Mouse (Mus musculus) heart, postnatal 0 days (tissue): Measurements from ENCODE around the gene Dot1l. TPM values are rescaled to one million over a fixed set of nuclear protein-coding genes. Genes with fewer than 3 reads are reported as not detected.

Source experiments
- ATAC-seq: fragments of 200-750 bp; cut with Nextera tagmentation; 2 replicates; pipeline ENCODE4 v1.8.0; 2017; ENCODE audit warnings: low read depth, moderate number of reproducible peaks, moderate library complexity; ENCODE audit not compliant: insufficient read depth
- DNase-seq: peaks from one replicate; pipeline ENCODE4 v3.0.0-alpha.2; 2016; ENCODE audit warnings: low spot score
- H3K27ac ChIP-seq: fragments of 300-500 bp; sonication (generic); 2 replicates; pipeline ENCODE4 v1.5.1; 2014; ENCODE audit warnings: low read depth, mild to moderate bottlenecking
- H3K27me3 ChIP-seq: fragments of 300-500 bp; sonication (generic); 2 replicates; pipeline ENCODE4 v1.6.1; 2014; ENCODE audit warnings: low read length, mixed read lengths; ENCODE audit not compliant: control insufficient read depth, insufficient read depth
- H3K36me3 ChIP-seq: fragments of 300-500 bp; sonication (generic); replicated peaks from 2 replicates; pipeline ENCODE4 v1.6.1; 2014; ENCODE audit warnings: low read length, mixed read lengths; ENCODE audit not compliant: control insufficient read depth, insufficient read depth
- H3K4me1 ChIP-seq: fragments of 300-500 bp; sonication (generic); 2 replicates; pipeline ENCODE4 v1.6.1; 2014; ENCODE audit warnings: antibody characterized with exemption; ENCODE audit not compliant: control insufficient read depth, insufficient read depth
- H3K4me2 ChIP-seq: fragments of 300-500 bp; sonication (generic); 2 replicates; pipeline ENCODE4 v1.6.1; 2014; ENCODE audit warnings: low read depth, mild to moderate bottlenecking, low read length, moderate library complexity
- H3K4me3 ChIP-seq: fragments of 300-500 bp; sonication (generic); 2 replicates; pipeline ENCODE4 v1.5.1; 2014; ENCODE audit warnings: low read depth, low read length
- H3K9ac ChIP-seq: fragments of 300-500 bp; sonication (generic); replicated peaks from 2 replicates; pipeline ENCODE4 v1.6.1; 2014; ENCODE audit warnings: low read depth, low read length, mixed read lengths
- H3K9me3 ChIP-seq: fragments of 300-500 bp; sonication (generic); replicated peaks from 2 replicates; pipeline ENCODE4 v1.6.1; 2016; ENCODE audit warnings: low read length; ENCODE audit not compliant: control insufficient read depth
- CTCF ChIP-seq: IDR thresholded peaks from 2 replicates; pipeline ENCODE4 v1.5.1; 2016; ENCODE audit warnings: antibody characterized with exemption, control low read depth, low read depth
- EP300 ChIP-seq: IDR thresholded peaks from 2 replicates; pipeline ENCODE4 v1.6.1; 2016; ENCODE audit warnings: antibody characterized with exemption, low read depth
- WGBS: fragments of 180-500 bp; shearing (Covaris S2); extraction: QIAGEN DNeasy Blood & Tissue Kit; methylation state at CpG from one replicate; pipeline ENCODE4 v1.1.7; 2014; 5-methylcytosine and 5-hydroxymethylcytosine counted together
- polyA plus RNA-seq: library from polyadenylated mRNA; unstranded; fragments of >200 nt; fragmentation: Nextera tagmentation; extraction: Ambion mirVana; gene quantifications from 2 replicates; pipeline ENCODE4 v1.2.1, GENCODE M21; 2015
- total RNA-seq: library from RNA; depleted of rRNA; stranded (reverse); fragments of >200 nt; gene quantifications from 2 replicates; pipeline ENCODE4 v1.2.3, GENCODE M21; 2014; ENCODE audit warnings: low replicate concordance; rRNA removed

Gene Dot1l
- 19.4 and 32.8 TPM in 2 replicates for total RNA-seq
- polyA plus RNA-seq: 13.1 and 14.0 TPM in 2 replicates

DNA sequence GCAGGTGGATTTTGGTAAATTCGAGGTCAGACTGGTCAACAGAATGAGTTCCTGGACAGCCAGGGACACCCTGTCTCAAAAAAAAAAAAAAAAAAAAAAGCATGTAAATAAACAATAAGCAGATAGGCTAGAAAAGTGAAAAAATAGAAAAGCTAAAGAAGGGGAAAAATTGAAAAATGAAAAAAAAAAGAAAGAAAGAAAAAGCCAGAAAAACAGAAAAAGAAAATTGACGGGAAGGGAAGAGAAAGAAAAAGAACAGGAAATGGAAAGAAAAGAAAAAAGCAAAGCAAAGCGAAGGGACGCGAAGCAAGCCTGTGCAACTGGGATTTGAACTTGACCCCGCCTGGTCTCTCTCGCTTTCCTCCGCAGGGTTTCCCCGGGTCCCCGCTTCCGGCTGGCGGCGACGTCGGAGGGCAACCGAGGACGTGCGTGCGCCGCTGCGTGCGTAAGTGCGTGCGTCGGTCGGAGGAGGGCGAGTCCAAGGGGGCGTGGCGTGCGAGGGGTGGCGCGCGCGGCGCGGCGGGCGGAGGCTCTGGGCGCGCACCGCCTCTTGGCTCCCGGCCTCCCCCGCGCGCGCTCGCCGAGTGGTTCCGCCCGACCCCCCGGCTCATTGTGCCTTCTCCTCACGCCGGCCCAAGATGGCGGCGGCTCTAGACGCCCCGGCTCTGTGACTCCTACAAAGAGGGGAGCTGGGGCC lies at the start of gene Dot1l:
Gene Dot1l, plus strand, starts transcription at position 613 of the 697 bp plus-strand sequence.
- Histone ChIP-seq H3K4me1 (peaks cover 49% of the 10 kb centered on the region), H3K27me3 (no peaks in the 10 kb centered on the region), H3K9ac (peak within 1 kb of the TSS; percentile 97), H3K36me3 (no peaks in the 10 kb centered on the region), H3K4me2 (peak within 1 kb of the TSS; percentile 93), H3K9me3 (no peaks in the 10 kb centered on the region), H3K4me3 (peak within 1 kb of the TSS; percentile 96), H3K27ac (peak within 1 kb of the TSS; percentile 87)
- peak; percentile 74; the same call in 1 of the 2 replicates for TF ChIP-seq EP300
- TF ChIP-seq CTCF: no peak
- DNase-seq (peak; percentile 97), ATAC-seq (peak; percentile 83)
- WGBS: under 1% methylated on average over 48 of the region's 57 CpGs

DNA sequence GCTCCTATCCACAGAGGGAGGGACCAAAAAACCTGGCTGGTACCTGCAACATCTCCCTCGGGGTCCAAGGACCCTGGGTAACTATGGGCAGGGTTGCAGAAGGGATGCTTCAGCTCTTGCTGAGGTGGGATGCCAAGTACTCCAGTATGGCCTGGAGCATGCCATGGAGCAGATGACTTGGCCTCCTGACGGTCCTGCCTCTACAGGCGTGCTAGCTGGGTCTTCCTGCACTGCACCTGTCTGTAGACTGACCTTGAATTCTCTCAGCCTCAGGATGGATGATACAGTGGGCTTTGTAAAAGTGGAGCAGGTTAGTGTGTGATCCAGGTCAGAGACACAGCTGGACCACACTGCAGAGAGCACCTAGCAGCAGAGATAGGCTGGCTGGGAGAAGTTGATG lies 49.5 kb upstream of the Dot1l start:
- Histone ChIP-seq H3K9ac (no peak overlapping the region), H3K9me3 (no peaks in the 10 kb centered on the region), H3K4me1 (peaks cover 9% of the 10 kb centered on the region; the same call in 1 of the 2 replicates), H3K27ac (no peak overlapping the region), H3K4me3 (no peak overlapping the region), H3K36me3 (peaks cover 44% of the 10 kb centered on the region), H3K4me2 (no peak overlapping the region), H3K27me3 (no peaks in the 10 kb centered on the region)
- no peak for ATAC-seq
- no peak for DNase-seq
- TF ChIP-seq CTCF (no peak), EP300 (no peak)
- WGBS: 63% methylated on average over 3 of the region's 3 CpGs

DNA sequence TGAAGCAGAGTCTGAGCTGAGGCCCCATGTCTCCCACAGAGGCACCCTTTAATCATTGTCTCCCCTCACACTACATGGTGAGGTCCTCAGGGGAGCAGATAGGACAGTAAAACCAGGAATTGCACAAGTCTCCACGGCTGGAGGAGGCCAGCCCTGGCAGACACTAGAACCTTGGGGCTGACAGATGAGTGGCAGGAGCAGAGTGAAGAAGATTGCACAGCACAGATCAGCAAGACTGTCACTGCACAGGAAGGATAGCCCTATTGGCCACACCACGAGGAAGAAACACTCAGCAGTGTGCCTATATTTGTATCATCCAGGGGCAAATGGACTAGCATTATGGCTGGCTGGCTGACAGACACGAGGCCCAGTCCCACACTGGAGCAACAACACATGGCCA lies 44.2 kb upstream of the Dot1l start:
- no peak overlapping the region for H3K4me2 ChIP-seq
- no peaks in the 10 kb centered on the region for H3K27me3 ChIP-seq
- no peak overlapping the region for H3K9ac ChIP-seq
- H3K4me3 ChIP-seq: no peak overlapping the region
- peaks cover 97% of the 10 kb centered on the region for H3K36me3 ChIP-seq
- DNase-seq: no peak
- no peaks in the 10 kb centered on the region for H3K4me1 ChIP-seq
- no peak for ATAC-seq
- WGBS: 62% methylated on average over 3 of the region's 3 CpGs
- no peak overlapping the region for H3K27ac ChIP-seq
- TF ChIP-seq EP300 (no peak), CTCF (no peak)
- H3K9me3 ChIP-seq: no peaks in the 10 kb centered on the region

DNA sequence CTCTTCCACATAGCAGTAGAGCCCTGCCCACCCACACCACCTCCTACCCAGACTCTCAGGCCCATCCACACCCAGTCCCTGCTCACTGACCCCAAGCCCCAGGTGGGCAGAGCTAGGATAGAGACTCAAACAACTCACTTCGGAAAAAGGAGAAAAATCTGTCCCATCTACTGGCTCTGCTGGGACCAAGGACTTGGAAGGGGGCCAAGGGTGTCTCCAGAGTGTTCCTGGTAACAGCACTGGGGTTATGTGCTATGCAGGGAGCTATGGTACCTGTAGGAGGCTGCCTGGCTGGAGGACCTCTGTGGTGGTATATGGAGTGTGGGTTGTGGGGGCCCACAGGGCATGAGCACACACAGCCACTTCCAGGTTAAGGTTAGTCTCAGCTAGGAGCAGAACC lies 37.7 kb upstream of the Dot1l start:
- Histone ChIP-seq H3K4me2 (no peak overlapping the region), H3K9me3 (no peaks in the 10 kb centered on the region), H3K9ac (no peak overlapping the region), H3K36me3 (peaks cover 98% of the 10 kb centered on the region), H3K4me3 (no peak overlapping the region), H3K4me1 (no peaks in the 10 kb centered on the region), H3K27me3 (no peaks in the 10 kb centered on the region), H3K27ac (no peak overlapping the region)
- TF ChIP-seq CTCF (no peak), EP300 (no peak)
- ATAC-seq (no peak), DNase-seq (no peak)
- WGBS: 79% methylated on average over 1 of the region's 1 CpGs

DNA sequence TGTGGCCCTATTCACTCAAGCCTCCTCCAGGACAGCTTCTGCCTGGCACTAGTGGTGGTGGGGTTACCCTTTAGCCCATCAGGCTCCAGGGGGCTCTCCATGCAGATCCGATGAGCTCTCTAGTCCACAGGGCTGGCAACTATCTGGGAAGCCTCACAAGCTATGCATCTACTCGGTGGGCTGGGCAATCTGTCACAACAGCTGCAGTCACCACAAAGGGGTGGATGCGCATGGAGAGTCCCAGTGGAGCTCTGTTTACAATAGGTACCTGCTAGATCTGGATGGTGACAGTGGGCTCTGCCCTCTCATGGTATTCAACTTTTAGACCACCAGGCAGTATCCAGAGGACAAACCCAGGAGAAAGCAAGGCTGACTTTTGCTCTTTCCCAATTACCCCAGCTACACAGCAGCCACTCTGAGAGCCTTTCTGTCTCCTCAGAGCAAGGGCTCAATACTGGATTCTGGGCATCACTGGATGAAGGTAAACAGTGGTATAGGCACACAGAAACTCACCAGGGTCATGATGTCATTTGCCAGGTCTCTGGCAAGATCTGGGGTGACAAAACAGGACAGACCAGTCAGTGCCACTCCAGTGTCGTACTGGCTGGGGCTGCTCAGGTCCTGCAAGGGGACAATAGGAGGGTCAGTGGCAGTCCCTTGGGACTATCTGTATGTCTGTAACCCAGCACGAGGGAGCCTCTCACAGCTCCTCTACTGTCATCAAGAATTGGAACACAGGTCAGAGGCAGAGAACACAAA lies 27.5 kb upstream of the Dot1l start:
- no peak overlapping the region for H3K9ac ChIP-seq
- no peak overlapping the region for H3K4me3 ChIP-seq
- H3K9me3 ChIP-seq: no peaks in the 10 kb centered on the region
- TF ChIP-seq CTCF (no peak), EP300 (no peak)
- ATAC-seq (no peak), DNase-seq (no peak)
- no peak overlapping the region for H3K4me2 ChIP-seq
- H3K27me3 ChIP-seq: no peaks in the 10 kb centered on the region
- WGBS: 79% methylated on average over 5 of the region's 5 CpGs
- H3K4me1 ChIP-seq: no peaks in the 10 kb centered on the region
- no peak overlapping the region for H3K27ac ChIP-seq
- H3K36me3 ChIP-seq: peaks cover 93% of the 10 kb centered on the region
